Mouse (Mus musculus): ENCODE results near the gene Rasgef1c.

DNA sequence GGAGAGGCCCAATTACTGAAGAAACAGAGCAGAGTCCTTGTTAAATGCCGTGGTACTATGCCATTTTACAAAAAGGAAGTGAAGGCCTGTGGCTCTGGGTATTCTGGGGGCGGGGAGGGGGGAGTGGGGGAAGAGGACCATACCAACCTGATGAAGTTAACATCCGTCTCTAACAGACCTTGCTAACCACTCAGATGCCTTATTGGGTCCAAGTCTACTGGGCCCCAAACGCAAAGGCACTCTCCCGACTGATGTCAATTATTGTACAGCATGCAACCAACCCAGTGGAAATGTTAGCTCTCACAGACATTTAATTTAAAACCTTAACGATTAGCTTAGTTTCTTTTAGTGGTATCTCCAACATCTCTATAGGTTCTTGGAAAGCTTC, 122.8 kb downstream of the Rasgef1c start:
- TF ChIP-seq CTCF (IDR thresholded peaks at IDR 0.05; ENCODE audit: control insufficient read depth, insufficient read depth, insufficient read length) (no peak), MYOG (IDR thresholded peaks at IDR 0.05; ENCODE audit: control insufficient read depth, extremely low read depth, insufficient read length) (no peak), MAX (IDR thresholded peaks at IDR 0.05) (no peak)

Data from C2C12 (cell line).